Mouse (Mus musculus) limb, embryonic 15.5 days (tissue): ENCODE data around the gene Ptges3l. TPM values are rescaled to one million over a fixed set of nuclear protein-coding genes. Genes with fewer than 3 reads are reported as not detected.
"Not testable (repeated sequence)": the region's sequence is repeated elsewhere in the genome, so short reads cannot be mapped to it uniquely, and the experiment has no call there.

ENCODE experiments used
- ATAC-seq: fragments of 200-750 bp; cut with Nextera tagmentation; 2 replicates; pipeline ENCODE4 v1.8.0; 2017; ENCODE audit warnings: low read depth, moderate TSS enrichment; ENCODE audit not compliant: insufficient number of reproducible peaks, low FRiP score, low TSS enrichment
- H3K27ac ChIP-seq: fragments of 300-500 bp; sonication (generic); 2 replicates; pipeline ENCODE4 v1.5.1; 2015; ENCODE audit warnings: moderate library complexity, mild to moderate bottlenecking, inconsistent platforms
- H3K27me3 ChIP-seq: fragments of 300-500 bp; sonication (generic); 2 replicates; pipeline ENCODE4 v1.6.1; 2015; ENCODE audit warnings: inconsistent platforms
- H3K36me3 ChIP-seq: fragments of 300-500 bp; sonication (generic); 2 replicates; pipeline ENCODE4 v1.6.1; 2015; ENCODE audit warnings: inconsistent platforms
- H3K4me1 ChIP-seq: fragments of 300-500 bp; sonication (generic); 2 replicates; pipeline ENCODE4 v1.6.1; 2015; ENCODE audit warnings: inconsistent platforms
- H3K4me2 ChIP-seq: fragments of 300-500 bp; sonication (generic); 2 replicates; pipeline ENCODE4 v1.6.1; 2015; ENCODE audit warnings: mild to moderate bottlenecking, inconsistent platforms
- H3K4me3 ChIP-seq: fragments of 300-500 bp; sonication (generic); 2 replicates; pipeline ENCODE4 v1.5.1; 2015; ENCODE audit warnings: mild to moderate bottlenecking, inconsistent platforms
- H3K9ac ChIP-seq: fragments of 300-500 bp; sonication (generic); 2 replicates; pipeline ENCODE4 v1.6.1; 2015; ENCODE audit warnings: inconsistent platforms
- H3K9me3 ChIP-seq: fragments of 300-500 bp; sonication (generic); 2 replicates; pipeline ENCODE4 v1.6.1; 2016; ENCODE audit warnings: inconsistent platforms
- WGBS: fragments of 180-500 bp; shearing (Covaris S2); methylation state at CpG from one replicate; pipeline ENCODE4 v1.1.7; 2015; 5-methylcytosine and 5-hydroxymethylcytosine counted together
- polyA plus RNA-seq: library from polyadenylated mRNA; unstranded; fragments of >200 nt; fragmentation: Nextera tagmentation; extraction: Ambion mirVana; gene quantifications from 2 replicates; pipeline ENCODE4 v1.2.1, GENCODE M21; 2015

The Ptges3l gene
- polyA plus RNA-seq, 1 experiment from 2014 or later = 15.5 TPM

DNA sequence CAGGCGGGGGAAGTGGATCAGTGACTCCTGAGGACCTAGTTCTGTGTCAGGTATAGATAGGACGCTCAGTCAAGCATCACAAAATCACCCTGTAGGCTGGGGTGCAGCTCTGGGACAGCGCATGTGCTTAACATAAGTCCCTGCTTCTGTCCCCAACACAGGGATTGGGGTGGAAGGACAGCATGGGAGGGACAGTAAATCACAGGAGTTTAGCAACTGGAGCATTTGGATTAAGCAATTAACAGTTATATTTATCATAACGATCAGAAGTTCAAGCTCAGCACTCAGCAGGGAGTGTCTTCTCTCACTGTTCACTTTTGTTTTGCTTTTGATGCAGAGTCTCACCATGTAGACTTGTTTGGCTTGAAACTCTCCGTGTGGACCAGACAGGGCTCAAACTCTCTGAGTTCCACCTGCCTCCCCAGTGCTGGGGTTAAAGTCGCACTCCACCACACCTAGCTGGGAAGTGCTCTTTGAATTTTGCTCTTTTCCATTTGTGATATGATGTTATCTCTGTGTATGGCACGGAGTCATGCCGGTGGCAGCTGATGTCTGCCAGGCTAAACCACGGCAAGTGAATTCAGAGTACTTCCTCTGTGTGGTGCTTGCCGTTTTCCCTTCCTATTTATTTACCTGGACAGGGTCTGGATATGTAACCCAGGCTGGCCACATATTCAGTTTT is 27.1 kb upstream of the Ptges3l start:
- no peaks in the 10 kb centered on the region for H3K9me3 ChIP-seq
- H3K4me2 ChIP-seq = no peak overlapping the region
- WGBS = 69% methylated on average over 10 of the region's 10 CpGs
- no peak overlapping the region for H3K9ac ChIP-seq
- H3K27me3 ChIP-seq = no peaks in the 10 kb centered on the region
- ATAC-seq = no peak
- no peak overlapping the region for H3K4me3 ChIP-seq
- no peak overlapping the region for H3K27ac ChIP-seq
- peaks cover 10% of the 10 kb centered on the region for H3K36me3 ChIP-seq
- H3K4me1 ChIP-seq = peaks cover 26% of the 10 kb centered on the region

DNA sequence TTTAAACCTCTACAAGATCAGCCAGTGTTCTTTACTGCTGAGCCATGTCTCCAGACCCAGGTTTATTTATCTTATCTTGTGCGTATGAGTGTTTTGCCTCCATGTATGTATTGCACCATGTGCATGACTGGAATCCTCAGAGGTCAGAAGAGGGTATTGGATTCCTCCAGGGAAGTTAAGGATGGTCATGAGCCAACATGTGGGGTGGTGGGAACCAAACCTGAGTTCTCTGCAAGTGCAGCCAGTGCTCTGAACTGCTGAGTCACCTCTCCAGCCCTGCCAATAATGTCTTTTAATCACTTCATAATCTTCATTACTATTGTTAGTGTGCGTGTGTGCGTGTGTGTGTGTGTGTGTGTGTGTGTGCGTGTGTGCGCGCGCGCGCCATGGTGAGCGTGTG is 26.4 kb upstream of the Ptges3l start:
- no peak overlapping the region for H3K9ac ChIP-seq
- H3K9me3 ChIP-seq = no peaks in the 10 kb centered on the region
- H3K36me3 ChIP-seq = peaks cover 3% of the 10 kb centered on the region; the same call in 1 of the 2 replicates
- 89% methylated on average over 10 of the region's 10 CpGs for WGBS
- ATAC-seq = no peak
- H3K4me2 ChIP-seq = no peak overlapping the region
- no peaks in the 10 kb centered on the region for H3K27me3 ChIP-seq
- no peak overlapping the region for H3K4me3 ChIP-seq
- H3K27ac ChIP-seq = no peak overlapping the region
- H3K4me1 ChIP-seq = peaks cover 26% of the 10 kb centered on the region

DNA sequence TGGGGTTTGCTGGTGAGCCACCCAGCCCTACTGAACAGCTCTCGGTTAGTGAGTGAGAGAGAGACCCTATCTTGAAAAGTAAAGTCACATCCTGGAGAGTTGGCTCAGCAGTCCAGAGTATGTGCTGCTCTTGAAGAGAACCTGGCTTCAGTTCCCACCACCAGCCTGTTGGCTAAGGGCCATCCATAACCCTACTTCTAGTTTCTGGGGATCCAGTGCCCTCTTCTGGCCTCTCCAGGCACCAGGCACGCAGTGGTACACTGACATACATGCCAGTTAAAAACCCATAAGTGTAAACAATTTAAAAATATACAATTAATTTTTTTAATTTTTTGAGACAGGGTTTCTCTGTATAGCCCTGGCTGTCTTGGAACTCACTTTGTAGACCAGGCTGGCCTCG is 25.3 kb upstream of the Ptges3l start:
- H3K9ac ChIP-seq = no peak overlapping the region
- ATAC-seq = no peak
- H3K36me3 ChIP-seq = peaks cover 6% of the 10 kb centered on the region
- H3K4me1 ChIP-seq = peaks cover 24% of the 10 kb centered on the region
- no peak overlapping the region for H3K4me3 ChIP-seq
- no peak overlapping the region for H3K27ac ChIP-seq
- no peaks in the 10 kb centered on the region for H3K9me3 ChIP-seq
- no peaks in the 10 kb centered on the region for H3K27me3 ChIP-seq
- H3K4me2 ChIP-seq = no peak overlapping the region
- 80% methylated on average over 3 of the region's 3 CpGs for WGBS

DNA sequence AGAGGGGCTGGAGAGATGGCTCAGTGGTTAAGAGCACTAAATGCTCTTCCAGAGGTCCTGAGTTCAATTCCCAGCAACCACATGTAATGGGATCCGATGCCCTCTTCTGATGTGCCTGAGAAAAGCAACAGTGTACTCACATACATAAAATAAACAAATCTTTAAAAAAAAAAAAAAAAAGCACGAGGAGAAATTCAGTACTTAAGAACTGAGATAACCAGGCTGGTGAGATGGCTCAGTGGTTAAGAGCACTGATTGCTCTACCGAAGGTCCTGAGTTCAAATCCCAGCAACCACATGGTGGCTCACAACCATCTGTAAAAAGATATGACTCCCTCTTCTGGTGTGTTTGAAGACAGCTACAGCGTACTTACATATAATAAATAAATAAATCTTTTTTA is 24.5 kb upstream of the Ptges3l start:
- peaks cover 22% of the 10 kb centered on the region for H3K4me1 ChIP-seq
- H3K27ac ChIP-seq, ATAC-seq, H3K27me3 ChIP-seq, H3K4me2 ChIP-seq, H3K9ac ChIP-seq, H3K4me3 ChIP-seq, H3K9me3 ChIP-seq: not testable (repeated sequence)
- peaks cover 14% of the 10 kb centered on the region for H3K36me3 ChIP-seq
- WGBS = 89% methylated on average over 4 of the region's 4 CpGs

DNA sequence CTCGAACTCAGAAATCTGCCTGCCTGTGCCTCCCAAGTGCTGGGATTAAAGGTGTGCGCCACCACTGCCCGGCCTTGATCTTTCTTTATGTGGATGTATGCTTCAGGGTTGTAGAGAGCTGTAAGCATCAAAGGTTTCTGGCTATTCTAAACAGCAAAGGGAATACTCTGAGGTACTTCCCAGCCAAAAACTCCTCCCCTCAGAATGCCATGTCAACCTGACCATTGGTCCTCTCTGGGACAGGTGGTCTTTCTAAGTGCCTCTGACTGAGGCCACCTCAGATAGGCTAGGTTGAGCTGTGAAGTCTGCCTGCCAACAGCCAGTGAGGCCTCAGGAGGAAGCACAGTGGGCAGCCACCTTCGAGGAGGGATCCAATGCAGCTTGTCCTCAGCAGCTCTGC is 23.8 kb upstream of the Ptges3l start:
- peak overlapping the region; percentile 51 for H3K4me2 ChIP-seq
- ATAC-seq = no peak
- H3K27me3 ChIP-seq = no peaks in the 10 kb centered on the region
- H3K4me3 ChIP-seq = peak overlapping the region; percentile 45
- H3K36me3 ChIP-seq = peaks cover 21% of the 10 kb centered on the region
- no peaks in the 10 kb centered on the region for H3K9me3 ChIP-seq
- H3K4me1 ChIP-seq = peaks cover 25% of the 10 kb centered on the region
- H3K27ac ChIP-seq = peak overlapping the region; percentile 81
- H3K9ac ChIP-seq = 0 out of 2 replicates have a peak overlapping the region, but pooled peaks have one; percentile 55
- WGBS = 88% methylated on average over 4 of the region's 4 CpGs

DNA sequence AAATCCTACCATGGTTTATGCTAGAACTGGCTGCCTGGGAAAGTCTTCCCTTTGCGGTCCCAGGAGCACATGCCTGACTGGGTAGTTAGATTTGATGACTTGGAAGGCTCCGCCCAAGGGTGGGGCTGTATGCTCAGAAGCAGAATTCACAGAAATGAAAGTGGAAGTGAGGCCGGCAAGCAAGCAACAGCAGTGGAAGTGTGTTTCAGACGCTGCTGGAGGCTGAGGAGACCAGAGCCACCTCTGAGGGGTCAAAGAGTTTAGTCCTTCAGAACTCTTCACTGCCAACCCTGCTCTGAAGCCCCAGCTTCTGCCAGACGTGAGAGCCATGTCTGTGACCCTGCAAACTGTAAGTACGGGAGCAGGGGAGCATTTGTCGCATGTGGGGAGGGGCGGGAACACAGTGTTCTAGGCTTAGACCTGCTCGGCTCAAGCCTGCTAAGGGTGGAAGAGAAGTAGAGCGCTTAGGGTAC is 23.2 kb upstream of the Ptges3l start, which contains the start of gene Ifi35:
Gene Ifi35 (plus strand): TSS at position 134 of the 473 bp plus-strand sequence.
- H3K4me2 ChIP-seq = peak within 1 kb of the TSS; percentile 51
- 10% methylated on average over 10 of the region's 10 CpGs for WGBS
- peak within 1 kb of the TSS; percentile 55; the same call in 1 of the 2 replicates for H3K9ac ChIP-seq
- H3K27me3 ChIP-seq = no peaks in the 10 kb centered on the region
- H3K4me1 ChIP-seq = peaks cover 31% of the 10 kb centered on the region
- peak; percentile 59 for ATAC-seq
- peaks cover 27% of the 10 kb centered on the region for H3K36me3 ChIP-seq
- H3K9me3 ChIP-seq = no peaks in the 10 kb centered on the region
- H3K4me3 ChIP-seq = peak within 1 kb of the TSS; percentile 45
- peak within 1 kb of the TSS; percentile 81 for H3K27ac ChIP-seq

DNA sequence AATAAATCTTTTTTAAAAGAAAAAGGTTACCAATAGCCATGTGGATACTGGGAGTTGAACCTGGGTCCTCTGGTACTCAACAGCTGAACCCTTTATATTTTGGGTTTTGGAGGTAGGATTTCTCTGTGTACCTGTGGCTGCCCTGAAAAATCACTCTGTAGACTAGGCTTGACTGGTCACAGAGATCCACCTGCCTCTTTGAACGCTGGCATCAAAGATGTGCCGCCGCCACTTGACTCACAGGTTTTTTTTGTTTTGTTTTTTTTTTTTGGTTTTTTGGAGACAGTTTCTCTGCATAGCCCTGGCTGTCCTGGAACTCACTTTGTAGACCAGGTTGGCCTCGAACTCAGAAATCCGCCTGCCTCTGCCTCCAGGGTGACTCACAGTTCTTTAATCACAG is 22.7 kb upstream of the Ptges3l start:
- Histone ChIP-seq H3K4me2 (peak overlapping the region; percentile 51; the same call in 1 of the 2 replicates), H3K4me3 (peak overlapping the region; percentile 45), H3K9me3 (no peaks in the 10 kb centered on the region), H3K27me3 (no peaks in the 10 kb centered on the region), H3K9ac (no peak overlapping the region), H3K4me1 (peaks cover 36% of the 10 kb centered on the region), H3K27ac (peak overlapping the region; percentile 81), H3K36me3 (peaks cover 27% of the 10 kb centered on the region)
- 82% methylated on average over 5 of the region's 5 CpGs for WGBS
- 0 out of 2 replicates have a peak, but pooled peaks have one; percentile 1 for ATAC-seq

DNA sequence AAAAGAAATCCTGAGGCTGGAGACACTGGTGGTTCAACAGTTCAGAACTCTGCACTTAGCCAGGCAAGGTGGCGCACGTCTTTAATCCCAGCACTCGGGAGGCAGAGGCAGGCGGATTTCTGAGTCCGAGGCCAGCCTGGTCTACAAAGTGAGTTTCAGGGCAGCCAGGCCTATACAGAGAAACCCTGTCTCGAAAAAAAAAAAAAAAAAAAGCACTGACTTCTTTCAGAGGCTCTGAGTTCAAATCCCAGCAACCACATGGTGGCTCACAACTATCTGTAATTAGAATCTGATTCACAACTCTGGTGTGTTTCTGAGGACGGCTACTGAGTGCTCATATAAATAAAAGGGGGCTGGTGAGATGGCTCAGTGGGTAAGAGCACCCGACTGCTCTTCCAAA is 21.7 kb upstream of the Ptges3l start:
- H3K4me3 ChIP-seq, H3K9me3 ChIP-seq, ATAC-seq, H3K9ac ChIP-seq, H3K27ac ChIP-seq, H3K4me2 ChIP-seq, H3K27me3 ChIP-seq: not testable (repeated sequence)
- Histone ChIP-seq H3K36me3 (peaks cover 27% of the 10 kb centered on the region), H3K4me1 (peaks cover 36% of the 10 kb centered on the region)
- WGBS = 87% methylated on average over 8 of the region's 8 CpGs

DNA sequence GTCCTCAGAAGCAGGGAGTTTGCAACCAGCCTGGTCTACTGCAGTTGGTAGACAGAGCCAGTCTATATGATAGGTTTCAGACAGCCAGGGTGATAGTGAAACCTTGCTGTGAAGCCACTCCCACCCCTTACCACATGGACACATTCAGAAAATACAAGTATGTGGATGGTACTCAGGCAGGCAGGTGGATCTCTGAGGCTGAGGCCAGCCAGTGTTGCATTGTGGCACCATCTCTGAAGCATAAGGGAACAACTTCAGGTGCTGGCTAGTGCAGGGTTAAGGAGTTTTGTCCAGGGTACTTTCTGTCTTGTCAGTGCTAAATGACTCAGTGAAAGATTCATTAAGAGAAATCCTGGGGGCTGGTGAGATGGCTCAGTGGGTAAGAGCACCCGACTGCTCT is 21.2 kb upstream of the Ptges3l start:
- WGBS = 92% methylated on average over 1 of the region's 1 CpGs
- H3K27ac ChIP-seq = no peak overlapping the region
- H3K4me1 ChIP-seq = peaks cover 36% of the 10 kb centered on the region
- no peaks in the 10 kb centered on the region for H3K27me3 ChIP-seq
- no peaks in the 10 kb centered on the region for H3K9me3 ChIP-seq
- no peak for ATAC-seq
- H3K4me2 ChIP-seq = no peak overlapping the region
- H3K36me3 ChIP-seq = peaks cover 27% of the 10 kb centered on the region
- H3K4me3 ChIP-seq = no peak overlapping the region
- H3K9ac ChIP-seq = no peak overlapping the region

DNA sequence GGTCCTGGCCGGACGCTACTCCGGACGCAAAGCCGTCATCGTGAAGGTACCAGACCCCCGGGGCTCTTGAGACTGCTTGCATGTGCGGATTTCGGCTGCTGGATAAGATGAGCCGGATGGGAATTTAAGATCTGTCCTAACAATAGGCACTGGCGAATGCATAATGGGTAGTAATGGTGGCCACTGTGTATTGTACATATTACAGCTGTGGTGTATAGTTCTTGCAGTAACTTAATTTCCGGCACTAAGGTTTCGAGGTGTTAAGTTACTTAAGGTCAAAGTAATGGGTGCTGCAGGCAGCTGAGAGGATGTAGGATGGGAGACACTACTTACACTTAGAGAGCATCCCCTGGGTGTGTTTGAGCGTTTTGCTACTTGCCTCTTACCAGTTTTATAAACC is 17.6 kb upstream of the Ptges3l start:
- Histone ChIP-seq H3K4me1 (peaks cover 21% of the 10 kb centered on the region), H3K4me2 (peak overlapping the region; percentile 67), H3K9me3 (no peaks in the 10 kb centered on the region), H3K27me3 (no peaks in the 10 kb centered on the region), H3K27ac (peak overlapping the region; percentile 91), H3K36me3 (peaks cover 27% of the 10 kb centered on the region), H3K4me3 (peak overlapping the region; percentile 76), H3K9ac (peak overlapping the region; percentile 84)
- 1% methylated on average over 14 of the region's 14 CpGs for WGBS
- ATAC-seq = no peak

DNA sequence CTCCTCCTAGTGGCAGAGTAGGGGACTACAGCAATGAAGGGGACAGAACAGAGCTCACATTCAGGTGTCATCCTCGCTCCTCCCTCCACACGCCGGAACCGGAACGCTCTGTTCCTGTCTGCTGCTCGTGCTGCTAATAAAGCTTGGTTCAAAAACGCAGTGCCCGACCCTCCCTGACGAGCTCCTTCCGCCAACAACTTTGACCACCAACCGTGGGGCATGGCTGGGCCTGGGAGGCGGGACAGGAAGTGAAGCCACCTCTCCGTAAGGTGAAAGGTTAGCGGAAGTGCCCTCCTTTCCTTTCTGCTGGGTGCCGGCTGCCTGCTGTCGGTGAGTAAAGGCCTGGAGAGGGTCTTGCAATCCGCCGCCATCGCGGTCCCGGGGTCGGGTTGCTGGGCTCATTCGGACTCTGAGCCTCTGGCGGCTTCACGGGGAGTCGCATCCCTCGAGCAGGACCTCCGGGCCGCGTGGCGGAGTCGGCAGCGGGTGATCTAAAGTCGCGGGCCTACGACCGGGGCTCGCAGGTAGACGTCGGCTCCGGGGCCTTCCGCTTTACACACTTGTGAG is 17.1 kb upstream of the Ptges3l start, which contains the start of gene Rpl27:
Gene Rpl27 (plus strand): TSS at position 172 of the 567 bp plus-strand sequence.
- WGBS = under 1% methylated on average over 42 of the region's 42 CpGs
- H3K4me2 ChIP-seq = peak within 1 kb of the TSS; percentile 67
- peak within 1 kb of the TSS; percentile 76 for H3K4me3 ChIP-seq
- no peaks in the 10 kb centered on the region for H3K27me3 ChIP-seq
- peaks cover 20% of the 10 kb centered on the region for H3K4me1 ChIP-seq
- H3K9ac ChIP-seq = peak within 1 kb of the TSS; percentile 84
- H3K36me3 ChIP-seq = peaks cover 27% of the 10 kb centered on the region
- no peaks in the 10 kb centered on the region for H3K9me3 ChIP-seq
- ATAC-seq = peak; percentile 98
- peak within 1 kb of the TSS; percentile 91 for H3K27ac ChIP-seq

DNA sequence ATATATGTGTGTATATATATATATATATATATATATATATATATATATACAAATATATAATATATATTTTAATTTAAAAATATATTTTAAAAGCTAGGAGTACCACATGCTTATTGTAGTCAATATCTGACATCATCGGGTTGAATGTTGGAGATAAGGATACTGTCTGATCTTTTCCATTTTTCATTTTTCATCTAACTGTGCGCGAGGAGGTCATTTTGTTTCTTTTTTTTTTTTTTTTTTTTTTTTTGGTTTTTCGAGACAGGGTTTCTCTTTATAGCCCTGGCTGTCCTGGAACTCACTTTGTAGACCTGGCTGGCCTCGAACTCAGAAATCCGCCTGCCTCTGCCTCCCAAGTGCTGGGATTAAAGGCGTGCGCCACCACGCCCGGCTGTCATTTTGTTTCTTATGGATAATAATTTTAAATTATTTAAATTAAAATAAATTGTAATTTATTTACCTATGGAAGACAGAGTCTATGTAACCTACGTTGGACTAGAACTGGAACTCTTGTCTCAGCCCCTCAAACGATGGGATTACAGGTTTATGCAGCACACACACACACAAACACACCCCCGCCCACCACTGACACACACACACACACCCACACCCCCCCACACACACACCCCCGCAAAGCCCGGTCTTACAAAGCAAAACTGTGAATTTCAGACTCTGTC is 16.5 kb upstream of the Ptges3l start:
- not testable (repeated sequence) for H3K9ac ChIP-seq, ATAC-seq, H3K9me3 ChIP-seq, H3K27me3 ChIP-seq, H3K27ac ChIP-seq
- Histone ChIP-seq H3K4me1 (peaks cover 20% of the 10 kb centered on the region), H3K36me3 (peaks cover 27% of the 10 kb centered on the region), H3K4me3 (peak overlapping the region; percentile 76), H3K4me2 (peak overlapping the region; percentile 45)
- 40% methylated on average over 15 of the region's 15 CpGs for WGBS
